Mouse (Mus musculus): ENCODE results near the gene Wbp4.
"Not testable (repeated sequence)": the region's sequence is repeated elsewhere in the genome, so short reads cannot be mapped to it uniquely, and the experiment has no call there.

Wbp4 gene

GRCm38 (mm10) chr14:79506207-79506606 is 24.9 kb upstream of the Wbp4 start:
- DNase-seq = no peak

- no peak for DNase-seq
These were observed 23.1 kb upstream of the Wbp4 start for GRCm38 (mm10) chr14:79504246-79505006.

- no peak for DNase-seq
These were observed 22.2 kb upstream of the Wbp4 start for GRCm38 (mm10) chr14:79503371-79504075.

- DNase-seq = no peak
These were observed 19.4 kb upstream of the Wbp4 start for GRCm38 (mm10) chr14:79500756-79501155.

- DNase-seq = no peak
These were observed 18.0 kb upstream of the Wbp4 start for GRCm38 (mm10) chr14:79499326-79499725.

- no peak for DNase-seq
These were observed 13.0 kb upstream of the Wbp4 start for GRCm38 (mm10) chr14:79494349-79494748.

- DNase-seq = no peak
These were observed 8.9 kb upstream of the Wbp4 start for GRCm38 (mm10) chr14:79490246-79490645.

GRCm38 (mm10) chr14:79489150-79489549 is 7.8 kb upstream of the Wbp4 start:
- no peak for DNase-seq

GRCm38 (mm10) chr14:79488531-79488930 is 7.2 kb upstream of the Wbp4 start:
- DNase-seq = no peak

- peak; percentile 55 for DNase-seq
These were observed 5.8 kb upstream of the Wbp4 start for GRCm38 (mm10) chr14:79486993-79487731.

- no peak for DNase-seq
These were observed 5.3 kb upstream of the Wbp4 start for GRCm38 (mm10) chr14:79486617-79486992.

GRCm38 (mm10) chr14:79483611-79484120 is 2.3 kb upstream of the Wbp4 start:
- no peak for DNase-seq

GRCm38 (mm10) chr14:79482747-79483355 is 1.5 kb upstream of the Wbp4 start:
- no peak for DNase-seq

GRCm38 (mm10) chr14:79482251-79482661 is 936 bp upstream of the Wbp4 start:
- peak; percentile 37 for DNase-seq

- DNase-seq = peak; percentile 97
These were observed 539 bp downstream of the Wbp4 start, which contains the start of gene Elf1 for GRCm38 (mm10) chr14:79480624-79481338. Gene Elf1, plus strand, starts transcription at chr14:79481194.

GRCm38 (mm10) chr14:79473384-79473783 is 7.9 kb downstream of the Wbp4 start:
- DNase-seq = no peak

- no peak for DNase-seq
These were observed 13.7 kb downstream of the Wbp4 start for GRCm38 (mm10) chr14:79467621-79468020.

- no peak for DNase-seq
These were observed 15.7 kb downstream of the Wbp4 start for GRCm38 (mm10) chr14:79465623-79466022.

- no peak for DNase-seq
These were observed 20.3 kb downstream of the Wbp4 start for GRCm38 (mm10) chr14:79460988-79461387.

GRCm38 (mm10) chr14:79460401-79460800 is 20.9 kb downstream of the Wbp4 start:
- no peak for DNase-seq

GRCm38 (mm10) chr14:79452591-79452934 is 28.8 kb downstream of the Wbp4 start:
- DNase-seq = not testable (repeated sequence)

Data from cerebellum, adult 11 months (tissue).